Mouse (Mus musculus): Measurements from ENCODE around the gene Map3k21. TPM values are rescaled to one million over a fixed set of nuclear protein-coding genes. Genes with fewer than 3 reads are reported as not detected.

The Map3k21 gene
- polyA plus RNA-seq (2012; ENCODE audit: low replicate concordance), result not detected in 2 replicates

DNA sequence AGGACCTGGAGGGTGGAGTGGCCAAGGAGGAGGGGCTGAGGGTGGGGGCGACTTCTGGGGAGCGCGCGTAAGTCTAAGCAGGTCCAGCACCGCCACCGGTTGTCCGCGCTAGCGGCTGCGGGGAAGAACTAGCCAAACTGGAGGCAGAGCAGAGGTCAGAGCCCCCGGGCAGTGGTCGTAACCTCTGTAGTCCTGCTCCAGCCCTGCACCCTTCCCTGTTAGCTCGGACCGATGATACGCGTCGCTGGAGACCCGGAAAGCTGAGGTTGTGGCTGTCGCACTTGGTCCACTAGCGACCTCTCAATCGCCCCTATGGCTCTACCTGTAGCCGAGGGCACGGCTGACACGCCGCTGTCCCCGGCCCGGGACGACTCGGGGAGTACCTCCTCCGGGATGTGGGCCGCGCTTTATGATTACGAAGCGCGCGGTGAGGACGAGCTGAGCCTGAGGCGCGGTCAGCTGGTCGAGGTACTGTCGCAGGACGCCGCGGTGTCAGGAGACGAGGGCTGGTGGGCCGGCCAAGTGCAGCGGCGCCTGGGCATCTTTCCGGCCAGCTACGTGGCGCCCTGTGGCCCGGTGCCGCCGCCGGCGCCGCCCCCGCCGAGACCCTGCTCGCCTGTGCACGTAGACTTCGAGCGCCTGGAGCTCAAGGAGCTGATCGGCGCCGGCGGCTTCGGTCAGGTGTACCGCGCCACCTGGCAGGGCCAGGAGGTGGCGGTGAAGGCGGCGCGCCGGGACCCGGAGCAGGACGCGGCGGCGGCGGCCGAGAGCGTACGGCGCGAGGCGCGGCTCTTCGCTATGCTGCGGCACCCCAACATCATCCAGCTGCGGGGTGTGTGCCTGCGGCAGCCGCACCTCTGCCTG, at the start of gene Map3k21:
Map3k21 (plus strand) TSS at position 86 of the 864 bp plus-strand sequence.

DNA sequence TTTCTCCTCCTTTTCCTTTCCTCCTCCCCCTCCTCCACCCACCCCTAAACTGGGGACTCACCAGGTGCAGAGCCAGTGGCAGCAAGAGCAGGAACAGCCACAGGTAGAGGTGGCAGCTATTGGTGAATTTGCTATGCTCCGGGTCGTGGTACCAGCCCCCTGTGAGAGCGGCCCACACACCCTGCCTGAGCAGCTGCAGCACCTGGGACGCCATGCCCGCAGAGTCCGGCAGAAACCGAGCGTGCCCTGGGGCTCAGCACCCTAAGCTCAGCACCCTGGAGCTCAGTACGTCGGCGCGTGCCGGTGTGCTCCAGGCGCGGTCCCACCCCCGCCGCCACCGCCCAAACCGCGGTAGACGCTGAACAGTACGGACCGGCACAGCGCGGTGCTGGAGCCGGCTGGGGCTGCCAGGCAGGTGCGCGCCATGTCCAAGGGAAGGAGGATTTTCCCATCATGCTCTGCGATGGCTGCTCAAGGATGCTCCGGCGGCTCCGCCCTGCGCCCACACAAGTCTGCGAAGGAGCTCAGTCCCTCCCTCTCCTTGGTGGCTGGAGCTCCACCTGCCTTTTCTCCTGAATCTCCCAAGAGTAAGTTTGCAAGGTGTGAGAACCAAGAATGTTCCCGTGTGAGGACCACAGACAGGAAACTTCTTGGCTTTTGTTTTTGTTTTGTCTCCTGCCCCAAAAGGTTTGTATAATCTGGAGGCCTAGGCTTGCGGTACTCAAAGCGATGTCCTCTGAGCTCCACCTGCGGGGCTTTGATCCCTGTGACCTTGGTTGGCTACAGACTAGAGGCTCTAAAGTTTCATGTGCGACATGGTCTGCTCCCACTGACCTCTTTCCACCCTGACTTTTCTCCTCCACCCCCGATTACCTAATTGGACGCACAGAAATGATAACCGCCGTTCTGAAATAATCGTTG, 12.1 kb upstream of the Map3k21 start, which contains the start of gene Pcnx2:
Pcnx2 (minus strand) TSS at position 450 of the 921 bp plus-strand sequence.

DNA sequence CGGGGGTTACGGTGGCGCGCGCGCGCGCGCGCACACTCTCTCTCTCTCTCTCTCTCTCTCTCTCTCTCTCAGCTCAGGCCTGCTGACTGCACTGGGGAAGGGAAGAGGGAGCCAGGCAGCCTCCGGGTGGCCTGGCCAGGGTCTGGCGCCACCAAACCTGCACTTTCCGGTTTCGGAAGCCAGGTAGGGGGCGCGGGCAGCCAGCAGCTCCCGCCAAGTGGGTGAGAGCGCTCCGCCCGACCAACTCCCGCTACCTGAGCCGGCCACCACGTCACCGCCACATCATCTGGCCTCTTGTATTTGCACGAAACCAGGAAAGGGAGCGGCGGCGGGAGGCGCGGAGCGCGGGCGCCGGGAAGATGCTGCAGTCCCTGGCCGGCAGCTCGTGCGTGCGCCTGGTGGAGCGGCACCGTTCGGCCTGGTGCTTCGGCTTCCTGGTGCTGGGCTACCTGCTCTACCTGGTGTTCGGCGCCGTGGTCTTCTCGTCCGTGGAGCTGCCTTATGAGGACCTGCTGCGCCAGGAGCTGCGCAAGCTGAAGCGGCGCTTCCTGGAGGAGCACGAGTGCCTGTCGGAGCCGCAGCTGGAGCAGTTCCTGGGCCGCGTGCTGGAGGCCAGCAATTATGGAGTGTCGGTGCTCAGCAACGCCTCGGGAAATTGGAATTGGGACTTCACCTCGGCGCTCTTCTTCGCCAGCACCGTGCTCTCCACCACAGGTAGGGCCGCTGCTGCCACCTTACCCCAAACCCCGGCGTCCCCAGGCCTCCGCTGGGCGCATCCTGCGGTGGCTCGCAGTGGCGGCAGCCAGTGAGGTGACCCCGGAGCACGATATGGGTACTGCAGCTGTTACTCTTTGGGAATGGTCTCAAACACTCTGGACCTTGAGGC, 85.1 kb downstream of the Map3k21 start, which contains the start of gene Kcnk1:
Kcnk1 (plus strand) TSS at position 70 of the 886 bp plus-strand sequence.

Other genes starting within 250 kb of the Map3k21 start
- 0.16 and 0.22 TPM in 2 replicates for gene Map10, start 240.6 kb upstream of the Map3k21 start, polyA plus RNA-seq (2012; ENCODE audit: low replicate concordance)
- 9.3 and 16.5 TPM in 2 replicates for gene Ntpcr, start 180.5 kb upstream of the Map3k21 start, polyA plus RNA-seq (2012; ENCODE audit: low replicate concordance)
- 0.22 TPM in 1 of 2 replicates, not detected in the other for gene Pcnx2, start 12.1 kb upstream of the Map3k21 start, polyA plus RNA-seq (2012; ENCODE audit: low replicate concordance)
- gene Kcnk1, start 84.7 kb downstream of the Map3k21 start, polyA plus RNA-seq (2012; ENCODE audit: low replicate concordance), result 0.18 TPM in 1 of 2 replicates, not detected in the other